Mouse (Mus musculus) cortical plate, adult 2 months (tissue): ENCODE measurements around the gene Pard6b.

Experiments used
- CTCF ChIP-seq: fragments of 200-500 bp; IDR thresholded peaks from 2 replicates; pipeline ENCODE4 v1.5.1; 2011; ENCODE audit warnings: mild to moderate bottlenecking, control low read depth, low read length; ENCODE audit not compliant: insufficient read depth; ENCODE audit errors: extremely low read depth
- POLR2A ChIP-seq: fragments of 200-500 bp; IDR thresholded peaks from 2 replicates; pipeline ENCODE4 v1.6.1; 2011; ENCODE audit warnings: mild to moderate bottlenecking, low read length, control low read depth; ENCODE audit not compliant: insufficient read depth; ENCODE audit errors: extremely low read depth

DNA sequence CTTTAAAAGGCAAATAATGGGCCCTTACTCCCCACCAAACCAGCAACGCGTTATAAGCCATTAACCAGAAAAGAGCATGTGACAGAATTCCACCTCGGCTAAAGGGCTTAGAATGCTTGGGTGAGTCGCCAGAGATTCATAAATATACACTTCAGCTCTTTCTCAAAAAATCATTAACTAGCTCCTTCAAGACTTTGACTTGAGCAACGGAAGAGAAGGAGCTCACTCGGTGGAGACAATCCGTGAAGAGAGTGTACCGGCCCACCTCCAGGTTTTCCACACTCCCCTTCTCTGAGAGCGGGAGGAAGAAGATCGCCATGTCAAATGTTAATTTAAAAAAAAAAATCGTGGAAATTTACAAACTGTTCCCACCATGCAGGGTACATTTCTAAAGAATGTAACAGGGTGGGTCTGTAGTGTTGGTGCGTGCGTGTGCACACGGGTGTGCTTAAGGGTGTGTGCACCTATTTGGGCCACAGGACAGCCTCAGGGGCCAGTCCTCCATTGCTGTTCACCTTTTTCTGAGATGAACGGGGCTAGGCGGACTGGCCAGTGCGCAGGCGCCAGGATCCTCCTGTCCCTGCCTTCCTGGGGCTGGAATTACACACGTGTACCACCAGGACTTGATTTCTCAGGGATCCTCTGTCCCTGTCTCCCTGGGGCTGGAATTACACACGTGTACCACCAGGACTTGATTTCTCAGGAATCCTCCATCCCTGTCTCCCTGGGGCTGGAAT is 3.8 kb upstream of the Pard6b start:
- TF ChIP-seq POLR2A (no peak), CTCF (no peak)
